Mouse (Mus musculus) thymus, postnatal 14 days (tissue): ENCODE measurements around the gene Ttc32.
"Not testable (repeated sequence)": the region's sequence is repeated elsewhere in the genome, so short reads cannot be mapped to it uniquely, and the experiment has no call there.

Experiments
- DNase-seq: peaks from one replicate; pipeline ENCODE4 v3.0.0; 2021

The Ttc32 gene

GRCm38 (mm10) chr12:9029888-9030723, at the start of gene Ttc32:
TSS of gene Ttc32 (plus strand) at chr12:9029997.
- DNase-seq: peak; percentile 94

- no peak for DNase-seq
These were observed 36.6 kb upstream of the Ttc32 start for GRCm38 (mm10) chr12:8993231-8993630.

GRCm38 (mm10) chr12:8998318-8998717, 31.5 kb upstream of the Ttc32 start:
- no peak for DNase-seq

- peak; percentile 61 for DNase-seq
These were observed 27.7 kb upstream of the Ttc32 start for GRCm38 (mm10) chr12:9002038-9002648.

- no peak for DNase-seq
These were observed 22.7 kb upstream of the Ttc32 start for GRCm38 (mm10) chr12:9007146-9007545.

GRCm38 (mm10) chr12:9007811-9008210, 22.0 kb upstream of the Ttc32 start:
- no peak for DNase-seq

GRCm38 (mm10) chr12:9010311-9010710, 19.5 kb upstream of the Ttc32 start:
- DNase-seq: no peak

GRCm38 (mm10) chr12:9016376-9016775, 13.4 kb upstream of the Ttc32 start:
- no peak for DNase-seq

- DNase-seq: no peak
These were observed 9.4 kb upstream of the Ttc32 start for GRCm38 (mm10) chr12:9020431-9020830.

GRCm38 (mm10) chr12:9020986-9021385, 8.8 kb upstream of the Ttc32 start:
- no peak for DNase-seq

GRCm38 (mm10) chr12:9023031-9023430, 6.8 kb upstream of the Ttc32 start:
- DNase-seq: no peak

- no peak for DNase-seq
These were observed 5.7 kb upstream of the Ttc32 start for GRCm38 (mm10) chr12:9024071-9024470.

- DNase-seq: no peak
These were observed 5.1 kb upstream of the Ttc32 start for GRCm38 (mm10) chr12:9024736-9025135.

- DNase-seq: no peak
These were observed 3.0 kb upstream of the Ttc32 start for GRCm38 (mm10) chr12:9026843-9027242.

- DNase-seq: not testable (repeated sequence)
These were observed 981 bp upstream of the Ttc32 start for GRCm38 (mm10) chr12:9028816-9029215.

GRCm38 (mm10) chr12:9029506-9029887, 300 bp upstream of the Ttc32 start:
- DNase-seq: no peak

GRCm38 (mm10) chr12:9031166-9031565, 1.4 kb downstream of the Ttc32 start:
- DNase-seq: no peak

- DNase-seq: no peak
These were observed 3.3 kb downstream of the Ttc32 start for GRCm38 (mm10) chr12:9033140-9033539.

- DNase-seq: no peak
These were observed 6.6 kb downstream of the Ttc32 start for GRCm38 (mm10) chr12:9036409-9036808.

GRCm38 (mm10) chr12:9040177-9040576, 10.4 kb downstream of the Ttc32 start:
- DNase-seq: no peak

GRCm38 (mm10) chr12:9040686-9041085, 10.9 kb downstream of the Ttc32 start:
- DNase-seq: no peak

- DNase-seq: no peak
These were observed 12.5 kb downstream of the Ttc32 start for GRCm38 (mm10) chr12:9042316-9042715.

- no peak for DNase-seq
These were observed 13.0 kb downstream of the Ttc32 start for GRCm38 (mm10) chr12:9042759-9043158.

- DNase-seq: no peak
These were observed 14.9 kb downstream of the Ttc32 start for GRCm38 (mm10) chr12:9044666-9045065.

GRCm38 (mm10) chr12:9046674-9047073, 16.9 kb downstream of the Ttc32 start:
- DNase-seq: no peak
